Mouse (Mus musculus) intestine, postnatal 0 days (tissue): Measurements from ENCODE around the gene Krt42. TPM values are rescaled to one million over a fixed set of nuclear protein-coding genes. Genes with fewer than 3 reads are reported as not detected.

Source experiments
- ATAC-seq: fragments of 200-750 bp; cut with Nextera tagmentation; 2 replicates; pipeline ENCODE4 v1.8.0; 2017; ENCODE audit warnings: mild to moderate bottlenecking, moderate TSS enrichment, moderate library complexity
- H3K27ac ChIP-seq: fragments of 300-500 bp; sonication (generic); 2 replicates; pipeline ENCODE4 v1.5.1; 2014; ENCODE audit warnings: mild to moderate bottlenecking, low read depth, low read length, moderate library complexity
- H3K27me3 ChIP-seq: fragments of 300-500 bp; sonication (generic); replicated peaks from 2 replicates; pipeline ENCODE4 v1.6.1; 2014; ENCODE audit warnings: low read length, mixed read lengths; ENCODE audit not compliant: control insufficient read depth, insufficient read depth
- H3K36me3 ChIP-seq: fragments of 300-500 bp; sonication (generic); 2 replicates; pipeline ENCODE4 v1.6.1; 2014; ENCODE audit warnings: mild to moderate bottlenecking, moderate library complexity; ENCODE audit not compliant: control insufficient read depth, insufficient read depth
- H3K4me1 ChIP-seq: fragments of 300-500 bp; sonication (generic); replicated peaks from 2 replicates; pipeline ENCODE4 v1.6.1; 2014; ENCODE audit warnings: antibody characterized with exemption, low read length, mixed read lengths; ENCODE audit not compliant: control insufficient read depth, insufficient read depth
- H3K4me2 ChIP-seq: fragments of 300-500 bp; sonication (generic); replicated peaks from 2 replicates; pipeline ENCODE4 v1.6.1; 2014; ENCODE audit warnings: low read depth, mild to moderate bottlenecking, moderate library complexity
- H3K4me3 ChIP-seq: fragments of 300-500 bp; sonication (generic); 2 replicates; pipeline ENCODE4 v1.5.1; 2014; ENCODE audit warnings: low read depth, low read length
- H3K9ac ChIP-seq: fragments of 300-500 bp; sonication (generic); 2 replicates; pipeline ENCODE4 v1.6.1; 2014; ENCODE audit warnings: mild to moderate bottlenecking, low read depth, low read length
- H3K9me3 ChIP-seq: fragments of 300-500 bp; sonication (generic); 2 replicates; pipeline ENCODE4 v1.6.1; 2016; ENCODE audit warnings: mixed run types; ENCODE audit not compliant: control insufficient read depth
- CTCF ChIP-seq: sonication (generic); IDR thresholded peaks from 2 replicates; pipeline ENCODE4 v1.5.1; 2016; ENCODE audit warnings: low read depth, mild to moderate bottlenecking, control low read depth, antibody characterized with exemption, moderate library complexity
- WGBS: fragments of 180-500 bp; shearing (Covaris S2); extraction: QIAGEN DNeasy Blood & Tissue Kit; methylation state at CpG from one replicate; pipeline ENCODE4 v1.1.7; 2014; 5-methylcytosine and 5-hydroxymethylcytosine counted together
- polyA plus RNA-seq: library from polyadenylated mRNA; unstranded; fragments of >200 nt; fragmentation: Nextera tagmentation; extraction: Ambion mirVana; gene quantifications from 2 replicates; pipeline ENCODE4 v1.2.1, GENCODE M21; 2015

The Krt42 gene
- polyA plus RNA-seq, 1 experiment from 2014 or later, result 0.12 TPM

DNA sequence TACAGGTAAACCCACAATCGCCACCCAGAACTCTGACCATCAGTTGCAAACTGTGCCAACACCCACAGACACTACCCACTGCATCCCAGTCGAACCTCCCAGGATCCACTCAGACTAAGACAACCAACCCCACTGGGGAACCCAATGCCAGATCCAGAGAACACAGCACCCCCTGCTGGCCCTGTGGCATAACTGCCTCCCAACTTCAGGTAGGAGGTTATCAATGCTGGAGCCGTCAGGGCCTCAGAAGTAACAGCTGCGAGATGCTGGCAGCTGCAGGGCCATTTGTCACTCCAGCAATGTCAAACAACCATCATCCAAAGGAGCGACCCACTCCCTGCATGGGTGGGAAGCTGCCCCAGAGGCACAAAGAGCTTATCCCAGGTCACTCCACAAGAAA lies 28.1 kb upstream of the Krt42 start:
- WGBS, result 40% methylated on average over 5 of the region's 5 CpGs
- H3K9me3 ChIP-seq, result no peaks in the 10 kb centered on the region
- no peak overlapping the region for H3K4me2 ChIP-seq
- peak; percentile 70 for TF ChIP-seq CTCF
- no peak overlapping the region for H3K9ac ChIP-seq
- H3K27ac ChIP-seq, result no peak overlapping the region
- no peak for ATAC-seq
- H3K27me3 ChIP-seq, result no peaks in the 10 kb centered on the region
- H3K36me3 ChIP-seq, result no peaks in the 10 kb centered on the region
- no peak overlapping the region for H3K4me3 ChIP-seq
- H3K4me1 ChIP-seq, result no peaks in the 10 kb centered on the region

DNA sequence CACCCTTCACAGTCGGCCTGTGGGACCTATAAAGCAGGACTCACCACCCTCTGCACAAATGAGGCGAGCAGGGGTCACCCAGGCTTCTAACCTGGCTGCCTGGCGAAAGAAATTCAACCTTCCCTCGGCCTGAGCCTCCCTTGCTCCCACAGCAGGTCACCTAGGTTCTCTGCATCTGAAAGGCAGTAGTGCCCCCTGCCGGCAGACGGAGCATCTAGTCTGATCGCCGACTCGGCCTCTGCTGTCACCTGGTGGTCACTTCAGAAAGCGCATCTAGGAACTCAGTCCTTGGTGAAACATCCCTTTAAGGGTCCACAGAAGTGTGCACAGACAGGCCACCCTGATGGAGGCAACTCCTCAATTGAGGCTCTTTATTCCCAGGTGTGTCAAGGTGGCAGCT lies 25.6 kb upstream of the Krt42 start:
- H3K4me1 ChIP-seq, result no peaks in the 10 kb centered on the region
- ATAC-seq, result peak; percentile 37
- H3K9ac ChIP-seq, result no peak overlapping the region
- no peaks in the 10 kb centered on the region for H3K27me3 ChIP-seq
- H3K36me3 ChIP-seq, result no peaks in the 10 kb centered on the region
- peak; percentile 100 for TF ChIP-seq CTCF
- 6% methylated on average over 10 of the region's 10 CpGs for WGBS
- no peak overlapping the region for H3K27ac ChIP-seq
- no peak overlapping the region for H3K4me3 ChIP-seq
- H3K4me2 ChIP-seq, result no peak overlapping the region
- H3K9me3 ChIP-seq, result no peaks in the 10 kb centered on the region

DNA sequence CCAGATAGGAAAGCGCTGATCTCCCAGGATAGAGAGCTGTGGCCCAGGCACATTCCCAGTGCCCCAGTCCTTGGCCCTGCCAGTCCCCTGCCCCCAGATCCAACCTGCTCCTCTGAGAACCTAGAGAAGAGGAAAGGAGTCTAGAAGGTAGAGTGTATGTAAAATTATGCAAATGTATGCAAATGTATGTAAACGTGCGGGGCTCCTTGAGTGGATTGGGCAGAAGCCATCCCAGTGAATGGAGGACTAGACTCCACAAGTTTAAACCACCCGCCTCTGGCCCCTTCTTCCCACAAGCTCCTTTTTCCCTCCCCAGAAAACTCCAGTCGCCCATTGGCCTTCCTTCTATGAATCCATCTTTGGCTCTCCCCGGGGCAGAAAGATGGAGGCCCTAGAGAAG lies 23.2 kb upstream of the Krt42 start:
- no peaks in the 10 kb centered on the region for H3K27me3 ChIP-seq
- no peaks in the 10 kb centered on the region for H3K36me3 ChIP-seq
- no peak for TF ChIP-seq CTCF
- no peaks in the 10 kb centered on the region for H3K9me3 ChIP-seq
- WGBS, result 73% methylated on average over 6 of the region's 6 CpGs
- H3K4me1 ChIP-seq, result peaks cover 11% of the 10 kb centered on the region
- no peak overlapping the region for H3K27ac ChIP-seq
- H3K4me2 ChIP-seq, result no peak overlapping the region
- H3K9ac ChIP-seq, result no peak overlapping the region
- no peak for ATAC-seq
- H3K4me3 ChIP-seq, result no peak overlapping the region

DNA sequence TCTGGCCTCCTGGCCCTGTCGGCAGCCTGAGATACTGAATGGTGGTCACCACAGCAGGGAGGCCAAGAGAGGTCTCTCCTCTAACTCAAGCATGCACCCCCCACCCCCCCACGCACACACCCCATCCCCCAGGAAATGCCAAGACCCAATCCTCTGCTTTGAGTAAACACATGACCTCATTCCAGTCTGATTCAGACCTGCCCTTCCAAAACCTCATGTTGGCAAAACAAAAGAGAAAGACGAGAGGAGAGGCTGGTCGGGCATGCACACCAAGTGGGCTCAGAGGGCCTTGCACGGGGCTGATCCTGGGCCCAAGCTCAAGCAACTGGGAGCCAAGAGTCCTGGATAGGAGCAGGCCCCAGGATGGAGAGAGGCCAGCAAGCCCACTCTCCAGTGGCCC lies 20.6 kb upstream of the Krt42 start:
- TF ChIP-seq CTCF, result no peak
- no peak for ATAC-seq
- Histone ChIP-seq H3K27me3 (no peaks in the 10 kb centered on the region), H3K9me3 (no peaks in the 10 kb centered on the region), H3K4me2 (no peak overlapping the region), H3K4me3 (no peak overlapping the region), H3K36me3 (no peaks in the 10 kb centered on the region), H3K9ac (no peak overlapping the region), H3K4me1 (peaks cover 16% of the 10 kb centered on the region), H3K27ac (no peak overlapping the region)
- 45% methylated on average over 5 of the region's 5 CpGs for WGBS

DNA sequence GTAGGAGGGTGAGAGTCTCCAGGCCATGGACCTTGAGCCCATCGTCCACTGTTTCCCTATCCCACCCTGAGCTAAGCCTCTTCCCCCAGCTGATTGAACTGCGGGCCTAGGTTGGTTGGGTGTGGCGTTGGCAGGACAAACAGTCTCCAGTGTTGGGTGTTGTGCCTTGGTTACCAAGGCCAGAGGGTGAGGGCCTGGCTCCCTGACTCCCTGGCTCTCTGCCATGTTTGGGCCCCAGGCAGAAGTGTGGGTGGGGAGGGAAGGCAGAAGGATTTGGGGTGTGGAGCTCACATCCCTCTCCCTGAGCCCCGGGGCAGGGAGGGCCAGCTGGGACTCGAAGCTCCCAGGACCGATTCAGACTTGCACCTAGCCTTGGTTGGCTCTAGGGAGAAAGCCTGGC lies 19.3 kb upstream of the Krt42 start:
- WGBS, result 46% methylated on average over 6 of the region's 6 CpGs

DNA sequence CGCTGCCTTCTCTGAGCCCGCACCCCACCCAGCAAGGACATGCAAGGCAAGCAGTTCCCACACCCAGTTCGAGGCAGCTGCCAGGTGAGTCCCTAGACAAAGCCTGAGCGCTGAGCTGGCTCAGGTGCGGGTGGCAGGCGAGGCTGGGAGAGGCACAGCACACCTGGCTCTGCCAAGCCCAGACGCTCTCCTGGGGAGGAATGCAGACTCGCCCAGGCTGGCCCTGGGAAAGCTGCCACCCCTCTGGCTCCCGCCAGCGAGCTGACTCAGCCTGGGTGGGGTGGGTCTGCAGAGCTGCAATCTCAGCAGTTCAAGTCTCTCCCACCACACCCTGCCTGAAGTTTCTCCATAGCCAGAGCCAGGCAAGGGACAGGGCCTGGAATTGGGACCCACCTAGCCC lies 17.4 kb upstream of the Krt42 start:
- H3K4me2 ChIP-seq, result 0 out of 2 replicates have a peak overlapping the region, but pooled peaks have one; percentile 3
- H3K4me1 ChIP-seq, result peaks cover 21% of the 10 kb centered on the region
- WGBS, result 24% methylated on average over 10 of the region's 10 CpGs
- TF ChIP-seq CTCF, result no peak
- no peaks in the 10 kb centered on the region for H3K36me3 ChIP-seq
- no peaks in the 10 kb centered on the region for H3K9me3 ChIP-seq
- H3K9ac ChIP-seq, result peak overlapping the region; percentile 22; the same call in 1 of the 2 replicates
- H3K4me3 ChIP-seq, result no peak overlapping the region
- peak; percentile 91 for ATAC-seq
- H3K27me3 ChIP-seq, result no peaks in the 10 kb centered on the region
- H3K27ac ChIP-seq, result peak overlapping the region; percentile 93

More for the DNA sequence above, 19.3 kb upstream of the Krt42 start:
- no peak for TF ChIP-seq CTCF
- Histone ChIP-seq H3K4me2 (0 out of 2 replicates have a peak overlapping the region, but pooled peaks have one; percentile 32), H3K36me3 (no peaks in the 10 kb centered on the region), H3K27ac (peak overlapping the region; percentile 79), H3K9me3 (no peaks in the 10 kb centered on the region), H3K27me3 (no peaks in the 10 kb centered on the region), H3K4me3 (no peak overlapping the region), H3K9ac (peak overlapping the region; percentile 28; the same call in 1 of the 2 replicates), H3K4me1 (peaks cover 21% of the 10 kb centered on the region)
- ATAC-seq, result peak; percentile 82

DNA sequence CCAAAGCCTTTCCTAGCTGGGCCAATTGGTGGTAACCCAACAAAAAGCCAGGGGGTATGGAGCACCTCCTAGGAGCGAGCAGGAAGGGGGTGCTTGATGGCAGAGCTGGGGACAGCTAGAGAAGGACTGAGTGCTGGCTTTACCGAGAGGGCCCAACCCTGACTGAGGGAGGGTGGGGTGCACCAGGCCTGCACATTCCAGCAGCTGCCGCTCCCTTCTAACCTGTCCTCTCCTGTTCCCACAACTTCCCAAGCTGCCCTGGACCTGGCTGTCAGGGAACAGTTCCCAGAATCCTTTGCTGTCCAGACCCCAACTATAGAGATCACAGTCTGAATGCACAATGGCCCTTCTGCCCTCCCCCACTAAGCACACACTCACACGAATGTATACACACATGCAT lies 15.3 kb upstream of the Krt42 start:
- no peak overlapping the region for H3K27ac ChIP-seq
- no peak overlapping the region for H3K9ac ChIP-seq
- no peaks in the 10 kb centered on the region for H3K9me3 ChIP-seq
- no peak for ATAC-seq
- H3K4me1 ChIP-seq, result peaks cover 21% of the 10 kb centered on the region
- WGBS, result 50% methylated on average over 4 of the region's 4 CpGs
- TF ChIP-seq CTCF, result no peak
- no peaks in the 10 kb centered on the region for H3K27me3 ChIP-seq
- no peak overlapping the region for H3K4me3 ChIP-seq
- no peak overlapping the region for H3K4me2 ChIP-seq
- H3K36me3 ChIP-seq, result no peaks in the 10 kb centered on the region
